Mouse (Mus musculus) spleen, adult 2 months (tissue): Measurements from ENCODE around the gene Olfr668.

Experiments used
- CTCF ChIP-seq: fragments of 200-500 bp; IDR thresholded peaks from 2 replicates; pipeline ENCODE4 v1.5.1; 2011; ENCODE audit warnings: mild to moderate bottlenecking, inconsistent platforms; ENCODE audit not compliant: insufficient read depth, insufficient read length, insufficient replicate concordance; ENCODE audit errors: extremely low read depth
- POLR2A ChIP-seq: fragments of 200-500 bp; IDR thresholded peaks from 2 replicates; pipeline ENCODE4 v1.6.1; 2011; ENCODE audit warnings: low read depth, low read length, inconsistent platforms

- no peak for TF ChIP-seq CTCF
- no peak for TF ChIP-seq POLR2A
These were observed 34.7 kb upstream of the Olfr668 start, which contains the start of gene Olfr670 for GRCm38 (mm10) chr7:104962520-104962919.
